Mouse (Mus musculus): ENCODE data around the gene Gpatch8.

The Gpatch8 gene

DNA sequence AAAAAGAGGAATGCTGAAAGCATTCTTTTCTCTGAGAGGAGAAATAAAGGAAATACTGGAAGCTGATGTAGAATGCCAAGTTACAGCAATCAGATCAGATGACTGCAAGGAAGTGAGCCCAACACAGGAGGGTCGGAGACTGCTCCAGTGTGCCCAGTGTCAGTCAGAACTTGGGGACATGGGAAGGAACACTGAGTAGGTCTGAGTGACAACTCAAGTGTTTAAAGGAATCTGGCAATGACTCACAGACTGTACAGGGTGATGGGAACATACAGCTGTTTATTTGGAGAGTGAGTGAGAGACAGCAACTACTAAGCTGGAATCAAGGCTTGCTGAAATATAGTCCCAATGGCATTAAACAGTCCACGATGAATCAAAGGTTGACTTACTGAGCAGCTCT is 60.0 kb downstream of the Gpatch8 start:
- no peak for DNase-seq (ENCODE audit: low spot score)

DNA sequence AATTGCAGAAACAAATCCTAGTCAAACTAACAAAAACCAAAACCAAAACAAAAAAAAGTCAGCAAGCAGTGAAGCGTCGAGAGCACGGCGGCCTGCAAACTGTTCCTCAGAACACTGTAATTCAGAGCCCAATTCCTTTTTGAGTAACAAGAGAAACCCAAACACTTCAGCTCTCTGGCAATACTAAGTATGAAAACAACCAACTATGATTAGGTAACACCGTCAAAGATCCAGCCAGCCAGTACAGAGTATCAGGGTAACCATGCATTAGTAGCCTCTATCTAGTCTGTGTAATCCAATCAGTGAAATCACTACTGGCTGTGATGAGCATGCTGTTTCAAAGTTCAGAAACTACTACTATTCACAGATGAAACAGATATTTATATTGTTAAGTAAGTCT is 60.5 kb downstream of the Gpatch8 start:
- no peak for DNase-seq (ENCODE audit: low spot score)

GRCm38 (mm10) chr11:102495114-102495513 is 61.1 kb downstream of the Gpatch8 start:
- DNase-seq (ENCODE audit: low spot score) = no peak

GRCm38 (mm10) chr11:102494063-102494650 is 62.0 kb downstream of the Gpatch8 start:
- DNase-seq (ENCODE audit: low spot score) = no peak

GRCm38 (mm10) chr11:102493241-102493640 is 63.0 kb downstream of the Gpatch8 start:
- DNase-seq (ENCODE audit: low spot score) = no peak

DNA sequence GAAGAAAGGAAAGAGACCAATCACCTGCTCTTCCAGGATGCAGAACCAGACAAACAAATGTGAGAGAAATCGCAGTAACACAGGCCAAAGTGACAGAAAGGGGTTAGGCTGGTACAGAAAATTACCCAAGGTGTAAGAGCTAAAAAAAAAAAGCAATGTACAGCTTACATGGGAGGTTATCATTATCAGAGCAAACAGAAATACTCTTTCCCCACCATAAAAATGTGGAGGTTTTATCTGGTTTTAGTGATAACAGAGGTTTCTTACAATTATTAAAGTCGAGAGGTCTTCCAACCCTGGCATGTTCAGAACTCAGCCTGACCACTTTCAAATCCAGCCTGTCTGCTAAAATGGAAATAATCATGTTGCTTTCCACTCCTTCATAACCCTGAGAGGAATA is 68.3 kb downstream of the Gpatch8 start:
- no peak for DNase-seq (ENCODE audit: low spot score)

- peak; percentile 54 for DNase-seq (ENCODE audit: low spot score)
Observed at GRCm38 (mm10) chr11:102486733-102487386, 69.3 kb downstream of the Gpatch8 start.

- DNase-seq (ENCODE audit: low spot score) = no peak
Observed at GRCm38 (mm10) chr11:102481779-102482178, 74.4 kb downstream of the Gpatch8 start.

- DNase-seq (ENCODE audit: low spot score) = no peak
Observed at GRCm38 (mm10) chr11:102480897-102481296, 75.3 kb downstream of the Gpatch8 start.

GRCm38 (mm10) chr11:102480111-102480510 is 76.1 kb downstream of the Gpatch8 start:
- DNase-seq (ENCODE audit: low spot score) = no peak

- DNase-seq (ENCODE audit: low spot score) = no peak
Observed at GRCm38 (mm10) chr11:102479581-102479980, 76.6 kb downstream of the Gpatch8 start.

DNA sequence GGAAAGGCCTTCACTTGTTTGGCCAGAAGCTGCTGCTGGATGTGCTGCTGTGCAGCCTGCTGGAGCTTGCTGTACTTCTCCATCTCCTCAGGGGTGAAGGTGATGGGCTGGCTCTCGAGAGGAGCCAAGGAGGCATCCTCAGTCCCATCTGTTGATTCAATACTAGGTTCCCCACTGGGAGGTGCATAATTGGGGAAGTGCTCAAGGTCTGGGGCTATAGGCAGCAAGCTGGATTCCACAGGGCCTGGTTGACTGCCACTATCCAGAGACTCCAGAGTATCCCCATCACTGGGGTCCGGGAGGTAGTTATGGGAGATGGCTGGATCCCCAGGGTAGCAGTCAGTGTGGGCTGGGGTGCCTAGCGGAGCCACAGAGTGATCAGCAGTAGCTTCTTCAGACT is 77.5 kb downstream of the Gpatch8 start:
- no peak for DNase-seq (ENCODE audit: low spot score)

DNA sequence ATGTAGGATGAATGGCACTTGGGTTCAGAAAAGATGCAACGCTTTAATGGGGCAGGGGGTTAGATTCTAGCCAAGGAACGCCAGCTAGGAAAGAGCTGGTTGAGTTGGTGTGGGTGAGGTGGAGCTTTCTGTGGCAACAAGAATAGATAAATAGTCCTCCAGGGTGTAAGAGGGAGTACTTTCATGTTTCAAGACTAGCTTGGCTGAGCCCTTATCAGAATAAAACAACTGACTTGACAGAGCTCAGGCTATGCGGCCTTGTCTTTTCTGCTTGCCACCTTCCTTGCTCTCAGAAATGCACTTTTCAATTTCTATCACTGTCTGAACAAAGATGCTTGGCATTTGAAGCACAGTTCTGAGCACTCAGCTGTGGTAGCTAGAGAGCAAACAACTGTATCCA is 81.2 kb downstream of the Gpatch8 start:
- DNase-seq (ENCODE audit: low spot score) = no peak

DNA sequence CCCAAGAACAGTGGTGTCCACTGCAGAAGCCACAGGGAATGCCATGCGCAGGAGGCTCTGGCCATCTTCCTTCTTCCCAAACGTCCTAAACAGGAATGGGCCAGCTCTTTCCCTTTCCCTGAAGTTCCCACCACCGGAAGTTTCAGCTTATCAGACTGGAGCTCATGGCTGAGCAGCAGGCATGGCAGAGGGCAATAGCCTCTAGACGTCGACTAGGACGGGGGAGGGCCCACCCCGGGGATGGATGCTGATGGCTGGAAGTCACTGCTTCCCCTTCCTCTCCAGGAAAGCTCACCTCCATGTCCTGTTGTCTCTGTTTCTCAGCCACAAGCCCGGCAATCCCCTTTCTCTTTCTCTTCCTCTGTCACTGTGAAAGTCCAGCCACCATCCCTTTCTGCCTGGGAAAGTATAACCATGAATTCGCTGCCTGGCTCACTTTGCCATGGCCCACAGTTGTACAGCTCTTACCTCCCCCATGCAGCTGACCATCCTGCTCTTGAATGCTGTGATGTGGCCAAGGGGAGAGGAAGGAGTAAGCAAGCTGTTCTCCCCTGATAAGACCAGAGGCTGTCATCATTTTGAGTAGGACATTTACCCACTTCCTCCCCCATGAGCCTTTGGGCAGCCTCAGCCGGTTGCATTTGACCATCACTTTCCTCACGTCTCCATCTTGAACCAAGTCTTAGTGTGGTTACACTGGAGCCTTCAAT is 86.4 kb downstream of the Gpatch8 start, which contains the start of gene Itga2b:
Gene Itga2b, minus strand, starts transcription at position 475 of the 710 bp plus-strand sequence.
- no peak for DNase-seq (ENCODE audit: low spot score)

DNA sequence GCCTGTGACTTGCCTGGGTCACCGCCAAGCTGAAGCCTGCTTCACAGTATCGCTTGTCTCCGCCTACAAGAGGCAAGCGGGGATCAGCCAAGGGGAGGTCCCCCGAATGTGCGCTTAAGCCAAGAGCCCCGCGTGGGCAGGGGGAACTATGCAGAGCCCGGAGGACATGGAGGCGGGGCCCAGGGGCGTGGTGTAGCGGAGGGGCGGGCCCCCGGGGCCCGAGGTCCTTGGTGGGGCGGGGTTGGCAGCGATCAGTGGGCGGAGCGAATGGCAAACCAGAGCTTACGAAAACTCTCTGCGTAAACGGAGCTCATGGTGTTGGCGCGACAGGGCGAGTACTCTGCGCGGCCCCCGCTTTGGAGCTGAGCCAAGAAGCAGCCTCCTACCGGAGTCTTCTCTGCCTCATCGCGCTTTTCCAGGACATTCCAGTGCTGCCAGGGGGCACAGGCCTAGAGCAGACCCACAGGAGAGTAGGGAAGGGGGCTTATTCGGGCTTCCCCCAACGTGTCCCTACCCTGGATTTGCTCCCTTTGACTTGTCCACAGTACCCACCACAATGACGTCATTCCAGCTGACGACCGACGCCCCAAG is 89.1 kb downstream of the Gpatch8 start:
- DNase-seq (ENCODE audit: low spot score) = peak; percentile 99

DNA sequence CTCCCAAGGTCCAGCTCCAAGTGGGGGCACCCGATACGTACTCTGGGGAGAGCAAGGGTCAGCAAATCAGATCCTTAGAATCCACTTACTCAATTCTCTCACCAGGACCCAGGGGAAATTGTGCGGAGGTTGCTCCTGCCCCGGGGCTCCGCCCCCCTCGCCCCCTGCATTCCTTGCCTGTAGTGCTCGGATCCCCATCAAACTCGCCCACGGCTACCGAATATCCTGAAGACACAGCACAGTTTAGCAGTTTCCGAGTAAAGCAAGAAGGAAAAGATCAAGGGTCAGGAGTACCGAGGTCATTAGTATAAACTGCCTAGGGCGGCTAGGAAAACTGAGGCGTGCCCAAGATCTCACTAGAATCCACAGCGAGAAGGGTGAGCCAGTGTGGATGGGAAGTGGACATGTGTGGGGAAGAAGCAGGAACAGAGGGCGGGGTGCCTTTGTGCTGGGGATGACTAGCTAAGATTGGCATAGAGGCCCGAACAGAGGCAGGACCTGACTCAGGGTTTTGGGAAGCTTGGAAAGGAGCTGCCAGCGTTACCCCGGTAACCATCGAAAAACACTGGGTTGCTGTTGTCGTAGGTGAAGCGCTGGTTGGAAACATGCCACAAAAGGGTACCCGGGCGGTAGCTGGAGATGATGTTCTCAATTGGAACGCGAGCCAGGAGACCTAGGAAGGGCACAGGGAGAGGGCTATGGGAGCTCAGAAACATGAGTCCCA is 90.3 kb downstream of the Gpatch8 start:
- DNase-seq (ENCODE audit: low spot score) = peak; percentile 65

GRCm38 (mm10) chr11:102464901-102465300 is 91.3 kb downstream of the Gpatch8 start:
- DNase-seq (ENCODE audit: low spot score) = no peak

DNA sequence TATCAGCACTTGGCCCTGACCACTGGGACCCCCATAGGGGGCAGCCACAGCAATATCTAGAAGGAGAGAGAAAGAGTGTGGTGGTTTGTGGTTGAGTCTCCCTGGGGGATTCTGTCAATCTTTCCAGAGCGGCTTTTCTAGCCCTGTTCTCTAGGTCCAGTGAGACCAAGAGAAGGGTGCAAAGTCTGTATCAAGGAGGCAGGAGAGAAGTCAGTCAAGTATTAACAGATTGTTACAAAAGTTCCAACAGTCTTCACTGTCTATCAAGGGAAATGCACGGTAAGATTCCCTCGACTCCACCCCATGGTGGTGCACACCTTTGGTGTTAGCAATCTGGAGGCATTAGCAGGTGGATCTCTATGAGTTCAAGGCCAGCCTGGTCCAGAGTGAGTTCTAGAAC is 94.4 kb downstream of the Gpatch8 start:
- no peak for DNase-seq (ENCODE audit: low spot score)

- DNase-seq (ENCODE audit: low spot score) = no peak
Observed at GRCm38 (mm10) chr11:102460541-102460940, 95.7 kb downstream of the Gpatch8 start.

GRCm38 (mm10) chr11:102455740-102456396 is 100.3 kb downstream of the Gpatch8 start:
- peak; percentile 85 for DNase-seq (ENCODE audit: low spot score)

GRCm38 (mm10) chr11:102453131-102453530 is 103.1 kb downstream of the Gpatch8 start:
- DNase-seq (ENCODE audit: low spot score) = no peak

Measured in urinary bladder, postnatal 14 days (tissue).